Mouse (Mus musculus): ENCODE results near the gene Shisal2a. TPM values are rescaled to one million over a fixed set of nuclear protein-coding genes. Genes with fewer than 3 reads are reported as not detected.

The Shisal2a gene
- polyA plus RNA-seq, 1 experiment from 2014 or later: 2.8 TPM

- Histone ChIP-seq H3K9me3 (ENCODE audit: control insufficient read depth, low read depth, low read length) (no peaks in the 10 kb centered on the region), H3K4me1 (ENCODE audit: control insufficient read depth, insufficient read depth, low read length) (peaks cover 16% of the 10 kb centered on the region; the same call in 1 of the 2 replicates), H3K27me3 (ENCODE audit: control insufficient read depth, insufficient read depth, low read length) (no peaks in the 10 kb centered on the region), H3K9ac (replicated peaks; ENCODE audit: low read depth, low read length) (peak overlapping the region; percentile 74), H3K4me2 (replicated peaks; ENCODE audit: low read depth, low read length) (peak overlapping the region; percentile 72), H3K36me3 (ENCODE audit: control insufficient read depth, insufficient read depth, low read length) (no peaks in the 10 kb centered on the region), H3K27ac (ENCODE audit: low read length) (peak overlapping the region; percentile 70; the same call in 1 of the 2 replicates), H3K4me3 (ENCODE audit: low read depth, low read length) (peak overlapping the region; percentile 41)
- peak; percentile 83 for ATAC-seq (ENCODE audit: insufficient number of reproducible peaks, insufficient read depth, low FRiP score, low read depth)
- 6% methylated on average over 52 of the region's 52 CpGs for WGBS
Measured at GRCm38 (mm10) chr4:108406138-108406860, 23.1 kb upstream of the Shisal2a start.

- H3K4me2 ChIP-seq (replicated peaks; ENCODE audit: low read depth, low read length): peak overlapping the region; percentile 72
- no peak for ATAC-seq (ENCODE audit: insufficient number of reproducible peaks, insufficient read depth, low FRiP score, low read depth)
- peaks cover 16% of the 10 kb centered on the region; the same call in 1 of the 2 replicates for H3K4me1 ChIP-seq (ENCODE audit: control insufficient read depth, insufficient read depth, low read length)
- peak overlapping the region; percentile 74; the same call in 1 of the 2 replicates for H3K9ac ChIP-seq (replicated peaks; ENCODE audit: low read depth, low read length)
- WGBS: 62% methylated on average over 3 of the region's 3 CpGs
- H3K27me3 ChIP-seq (ENCODE audit: control insufficient read depth, insufficient read depth, low read length): no peaks in the 10 kb centered on the region
- no peaks in the 10 kb centered on the region for H3K36me3 ChIP-seq (ENCODE audit: control insufficient read depth, insufficient read depth, low read length)
- H3K4me3 ChIP-seq (ENCODE audit: low read depth, low read length): peak overlapping the region; percentile 41; the same call in 1 of the 2 replicates
- H3K9me3 ChIP-seq (ENCODE audit: control insufficient read depth, low read depth, low read length): no peaks in the 10 kb centered on the region
- H3K27ac ChIP-seq (ENCODE audit: low read length): peak overlapping the region; percentile 70; the same call in 1 of the 2 replicates
Measured at GRCm38 (mm10) chr4:108405766-108406137, 22.6 kb upstream of the Shisal2a start.

GRCm38 (mm10) chr4:108403861-108404635 lies 20.9 kb upstream of the Shisal2a start:
- no peak overlapping the region for H3K9ac ChIP-seq (replicated peaks; ENCODE audit: low read depth, low read length)
- H3K27ac ChIP-seq (ENCODE audit: low read length): no peak overlapping the region
- no peak overlapping the region for H3K4me3 ChIP-seq (ENCODE audit: low read depth, low read length)
- H3K36me3 ChIP-seq (ENCODE audit: control insufficient read depth, insufficient read depth, low read length): no peaks in the 10 kb centered on the region
- no peak overlapping the region for H3K4me2 ChIP-seq (replicated peaks; ENCODE audit: low read depth, low read length)
- H3K4me1 ChIP-seq (ENCODE audit: control insufficient read depth, insufficient read depth, low read length): peaks cover 16% of the 10 kb centered on the region; the same call in 1 of the 2 replicates
- ATAC-seq (ENCODE audit: insufficient number of reproducible peaks, insufficient read depth, low FRiP score, low read depth): no peak
- no peaks in the 10 kb centered on the region for H3K9me3 ChIP-seq (ENCODE audit: control insufficient read depth, low read depth, low read length)
- 85% methylated on average over 8 of the region's 8 CpGs for WGBS
- H3K27me3 ChIP-seq (ENCODE audit: control insufficient read depth, insufficient read depth, low read length): no peaks in the 10 kb centered on the region

GRCm38 (mm10) chr4:108400395-108400794 lies 17.2 kb upstream of the Shisal2a start:
- WGBS: 87% methylated on average over 10 of the region's 10 CpGs
- ATAC-seq (ENCODE audit: insufficient number of reproducible peaks, insufficient read depth, low FRiP score, low read depth): no peak

GRCm38 (mm10) chr4:108394236-108394635 lies 11.1 kb upstream of the Shisal2a start:
- H3K4me1 ChIP-seq (ENCODE audit: control insufficient read depth, insufficient read depth, low read length): peaks cover 5% of the 10 kb centered on the region; the same call in 1 of the 2 replicates
- H3K27me3 ChIP-seq (ENCODE audit: control insufficient read depth, insufficient read depth, low read length): no peaks in the 10 kb centered on the region
- no peak overlapping the region for H3K27ac ChIP-seq (ENCODE audit: low read length)
- H3K4me2 ChIP-seq (replicated peaks; ENCODE audit: low read depth, low read length): no peak overlapping the region
- H3K9ac ChIP-seq (replicated peaks; ENCODE audit: low read depth, low read length): no peak overlapping the region
- no peaks in the 10 kb centered on the region for H3K9me3 ChIP-seq (ENCODE audit: control insufficient read depth, low read depth, low read length)
- ATAC-seq (ENCODE audit: insufficient number of reproducible peaks, insufficient read depth, low FRiP score, low read depth): no peak
- no peaks in the 10 kb centered on the region for H3K36me3 ChIP-seq (ENCODE audit: control insufficient read depth, insufficient read depth, low read length)
- H3K4me3 ChIP-seq (ENCODE audit: low read depth, low read length): no peak overlapping the region

More at GRCm38 (mm10) chr4:108400395-108400794, 17.2 kb upstream of the Shisal2a start:
- no peaks in the 10 kb centered on the region for H3K9me3 ChIP-seq (ENCODE audit: control insufficient read depth, low read depth, low read length)
- no peak overlapping the region for H3K4me2 ChIP-seq (replicated peaks; ENCODE audit: low read depth, low read length)
- no peaks in the 10 kb centered on the region for H3K4me1 ChIP-seq (ENCODE audit: control insufficient read depth, insufficient read depth, low read length)
- no peaks in the 10 kb centered on the region for H3K36me3 ChIP-seq (ENCODE audit: control insufficient read depth, insufficient read depth, low read length)
- no peaks in the 10 kb centered on the region for H3K27me3 ChIP-seq (ENCODE audit: control insufficient read depth, insufficient read depth, low read length)
- no peak overlapping the region for H3K4me3 ChIP-seq (ENCODE audit: low read depth, low read length)
- H3K27ac ChIP-seq (ENCODE audit: low read length): no peak overlapping the region
- no peak overlapping the region for H3K9ac ChIP-seq (replicated peaks; ENCODE audit: low read depth, low read length)

GRCm38 (mm10) chr4:108392558-108392957 lies 9.4 kb upstream of the Shisal2a start:
- Histone ChIP-seq H3K36me3 (ENCODE audit: control insufficient read depth, insufficient read depth, low read length) (no peaks in the 10 kb centered on the region), H3K4me3 (ENCODE audit: low read depth, low read length) (no peak overlapping the region), H3K27me3 (ENCODE audit: control insufficient read depth, insufficient read depth, low read length) (no peaks in the 10 kb centered on the region), H3K9me3 (ENCODE audit: control insufficient read depth, low read depth, low read length) (no peaks in the 10 kb centered on the region), H3K4me1 (ENCODE audit: control insufficient read depth, insufficient read depth, low read length) (peaks cover 11% of the 10 kb centered on the region), H3K9ac (replicated peaks; ENCODE audit: low read depth, low read length) (no peak overlapping the region), H3K27ac (ENCODE audit: low read length) (no peak overlapping the region), H3K4me2 (replicated peaks; ENCODE audit: low read depth, low read length) (no peak overlapping the region)
- 59% methylated on average over 2 of the region's 2 CpGs for WGBS
- ATAC-seq (ENCODE audit: insufficient number of reproducible peaks, insufficient read depth, low FRiP score, low read depth): no peak

GRCm38 (mm10) chr4:108391124-108391523 lies 8.0 kb upstream of the Shisal2a start:
- 52% methylated on average over 5 of the region's 5 CpGs for WGBS
- H3K27me3 ChIP-seq (ENCODE audit: control insufficient read depth, insufficient read depth, low read length): no peaks in the 10 kb centered on the region
- no peak overlapping the region for H3K4me3 ChIP-seq (ENCODE audit: low read depth, low read length)
- ATAC-seq (ENCODE audit: insufficient number of reproducible peaks, insufficient read depth, low FRiP score, low read depth): no peak
- no peak overlapping the region for H3K4me2 ChIP-seq (replicated peaks; ENCODE audit: low read depth, low read length)
- H3K9ac ChIP-seq (replicated peaks; ENCODE audit: low read depth, low read length): no peak overlapping the region
- peaks cover 11% of the 10 kb centered on the region for H3K4me1 ChIP-seq (ENCODE audit: control insufficient read depth, insufficient read depth, low read length)
- no peak overlapping the region; the same call in 1 of the 2 replicates for H3K27ac ChIP-seq (ENCODE audit: low read length)
- no peaks in the 10 kb centered on the region for H3K9me3 ChIP-seq (ENCODE audit: control insufficient read depth, low read depth, low read length)
- H3K36me3 ChIP-seq (ENCODE audit: control insufficient read depth, insufficient read depth, low read length): no peaks in the 10 kb centered on the region

- Histone ChIP-seq H3K4me1 (ENCODE audit: control insufficient read depth, insufficient read depth, low read length) (peaks cover 11% of the 10 kb centered on the region), H3K4me2 (replicated peaks; ENCODE audit: low read depth, low read length) (no peak overlapping the region), H3K27me3 (ENCODE audit: control insufficient read depth, insufficient read depth, low read length) (no peaks in the 10 kb centered on the region), H3K4me3 (ENCODE audit: low read depth, low read length) (no peak overlapping the region), H3K36me3 (ENCODE audit: control insufficient read depth, insufficient read depth, low read length) (no peaks in the 10 kb centered on the region), H3K9ac (replicated peaks; ENCODE audit: low read depth, low read length) (no peak overlapping the region), H3K27ac (ENCODE audit: low read length) (no peak overlapping the region; the same call in 1 of the 2 replicates), H3K9me3 (ENCODE audit: control insufficient read depth, low read depth, low read length) (no peaks in the 10 kb centered on the region)
- 72% methylated on average over 3 of the region's 3 CpGs for WGBS
- no peak for ATAC-seq (ENCODE audit: insufficient number of reproducible peaks, insufficient read depth, low FRiP score, low read depth)
Measured at GRCm38 (mm10) chr4:108388741-108389140, 5.6 kb upstream of the Shisal2a start.

All from stomach, embryonic 14.5 days (tissue).